Comparison of ENCODE assay signal across 8 mouse cellular contexts in the genomic region with DNA sequence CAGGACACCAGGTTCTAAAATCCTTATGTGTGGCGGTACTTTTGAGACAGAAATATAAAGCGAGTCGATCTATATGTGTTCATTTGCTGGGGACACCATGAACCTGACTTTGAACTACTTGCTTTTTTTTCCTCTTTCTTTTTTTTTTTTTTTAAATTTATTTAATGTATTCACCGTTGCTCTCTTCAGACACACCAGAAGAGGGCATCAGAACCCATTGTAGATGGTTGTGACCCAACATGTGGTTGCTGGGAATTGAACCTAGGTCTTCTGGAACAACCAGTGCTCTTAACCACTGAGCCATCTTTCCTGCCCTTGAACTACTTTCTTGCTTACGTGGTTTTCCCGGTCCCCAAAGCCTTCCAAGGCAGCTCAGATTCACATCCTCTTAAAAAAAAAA. TPM values are rescaled to one million over a fixed set of nuclear protein-coding genes. Genes with fewer than 3 reads are reported as not detected.
DNase-seq lines count a peak whose midpoint lies in the region; ATAC-seq and TF ChIP-seq lines count a peak whose summit lies in the region.

No protein-coding gene starts in this region.

- no peaks in the 10 kb centered on the region for H3K9me3 ChIP-seq in embryonic facial prominence, embryonic 11.5 days (replicated peaks; ENCODE audit: control insufficient read depth, low read length)
- H3K9me3 ChIP-seq in intestine, embryonic 14.5 days (ENCODE audit: control insufficient read depth, low read length), result no peaks in the 10 kb centered on the region
- no peaks in the 10 kb centered on the region for H3K9me3 ChIP-seq in neural tube, embryonic 12.5 days

- no peaks in the 10 kb centered on the region for H3K27me3 ChIP-seq in embryonic facial prominence, embryonic 11.5 days (ENCODE audit: control insufficient read depth, insufficient read depth, low read length)
- H3K27me3 ChIP-seq in intestine, embryonic 14.5 days (replicated peaks; ENCODE audit: control insufficient read depth, insufficient read depth, low read length), result no peaks in the 10 kb centered on the region
- H3K27me3 ChIP-seq in neural tube, embryonic 12.5 days (replicated peaks), result no peaks in the 10 kb centered on the region

- no peaks in the 10 kb centered on the region; the same call in 1 of the 2 replicates for H3K4me1 ChIP-seq in embryonic facial prominence, embryonic 11.5 days (ENCODE audit: control insufficient read depth, insufficient read depth, low read length)
- peaks cover 16% of the 10 kb centered on the region for H3K4me1 ChIP-seq in intestine, embryonic 14.5 days (replicated peaks; ENCODE audit: control insufficient read depth, insufficient read depth, low read length)
- peaks cover 20% of the 10 kb centered on the region for H3K4me1 ChIP-seq in neural tube, embryonic 12.5 days

- TF ChIP-seq CTCF in layer of hippocampus, adult 2 months (conservative IDR thresholded peaks at IDR 0.05), result peak; percentile 58

- no peaks in the 10 kb centered on the region for H3K36me3 ChIP-seq in embryonic facial prominence, embryonic 11.5 days (replicated peaks; ENCODE audit: control insufficient read depth, insufficient read depth, low read depth, low read length)
- peaks cover 10% of the 10 kb centered on the region; the same call in 1 of the 2 replicates for H3K36me3 ChIP-seq in intestine, embryonic 14.5 days (ENCODE audit: control insufficient read depth, insufficient read depth, low read length)
- H3K36me3 ChIP-seq in neural tube, embryonic 12.5 days, result no peaks in the 10 kb centered on the region

- 46% methylated on average over 6 of the region's 6 CpGs for WGBS in embryonic facial prominence, embryonic 11.5 days
- WGBS in intestine, embryonic 14.5 days, result 44% methylated on average over 6 of the region's 6 CpGs
- 47% methylated on average over 6 of the region's 6 CpGs for WGBS in neural tube, embryonic 12.5 days

- H3K9ac ChIP-seq in embryonic facial prominence, embryonic 11.5 days (replicated peaks; ENCODE audit: low read length), result peak overlapping the region; percentile 88
- peak overlapping the region; percentile 62 for H3K9ac ChIP-seq in intestine, embryonic 14.5 days (ENCODE audit: low read length)
- H3K9ac ChIP-seq in neural tube, embryonic 12.5 days, result peak overlapping the region; percentile 92

- ATAC-seq in embryonic facial prominence, embryonic 11.5 days (replicated peaks; ENCODE audit: insufficient number of reproducible peaks, low FRiP score, low TSS enrichment, low read depth), result no peak
- ATAC-seq in intestine, embryonic 14.5 days (replicated peaks; ENCODE audit: low FRiP score, low TSS enrichment, low read depth), result peak; percentile 29; the same call in 1 of the 2 replicates
- no peak for ATAC-seq in neural tube, embryonic 12.5 days (ENCODE audit: low FRiP score, low read depth)
- ATAC-seq in megakaryocyte-erythroid progenitor cell, adult 5-6 weeks (replicated peaks; ENCODE audit: low FRiP score, low TSS enrichment, poor library complexity, severe bottlenecking), result no peak

- H3K4me2 ChIP-seq in embryonic facial prominence, embryonic 11.5 days (ENCODE audit: low read depth, low read length), result peak overlapping the region; percentile 78
- peak overlapping the region; percentile 70 for H3K4me2 ChIP-seq in intestine, embryonic 14.5 days (ENCODE audit: low read length)
- H3K4me2 ChIP-seq in neural tube, embryonic 12.5 days (replicated peaks), result peak overlapping the region; percentile 83

- DNase-seq in layer of hippocampus, adult 2 months (ENCODE audit: low spot score in 2 of 2), result no peak
- no peak for DNase-seq in layer of hippocampus, postnatal 10 days (ENCODE audit: low spot score in 2 of 2)
- peak; percentile 5 for DNase-seq in embryonic facial prominence, embryonic 11.5 days (ENCODE audit: low spot score)
- no peak for DNase-seq in intestine, embryonic 14.5 days (ENCODE audit: low spot score)
- no peak for DNase-seq in left cerebral cortex, postnatal 36 days (ENCODE audit: low spot score in 2 of 2)
- no peak for DNase-seq in adipocyte (ENCODE audit: low spot score)

- peak overlapping the region; percentile 92 for H3K27ac ChIP-seq in layer of hippocampus, adult 2 months
- peak overlapping the region; percentile 47; the same call in 1 of the 2 replicates for H3K27ac ChIP-seq in embryonic facial prominence, embryonic 11.5 days (replicated peaks; ENCODE audit: low read depth, low read length)
- H3K27ac ChIP-seq in intestine, embryonic 14.5 days (ENCODE audit: low read depth), result peak overlapping the region; percentile 69; the same call in 1 of the 2 replicates
- peak overlapping the region; percentile 66; the same call in 1 of the 2 replicates for H3K27ac ChIP-seq in neural tube, embryonic 12.5 days

- intact Hi-C loops in left cerebral cortex, postnatal 36 days (cut with DNase I), result loop anchor here (2.0 to 5.0 kb wide), 2 partner anchors 24 to 80 kb away; a partner anchor contains a TSS

- peak overlapping the region; percentile 85 for H3K4me3 ChIP-seq in layer of hippocampus, adult 2 months
- H3K4me3 ChIP-seq in embryonic facial prominence, embryonic 11.5 days (ENCODE audit: low read depth, low read length), result peak overlapping the region; percentile 95
- H3K4me3 ChIP-seq in intestine, embryonic 14.5 days (ENCODE audit: low read depth, low read length), result peak overlapping the region; percentile 94
- peak overlapping the region; percentile 92 for H3K4me3 ChIP-seq in neural tube, embryonic 12.5 days

RNA-seq across cellular contexts. Expression of a gene that starts 0.5 kb away (rescaled TPM):
- 100 to 1,000 TPM; 409 to 411 TPM for total RNA-seq in layer of hippocampus, adult 2 months (2021)
- 100 to 1,000 TPM; 276 to 287 TPM for total RNA-seq in layer of hippocampus, postnatal 10 days (2021)
- 22.9 and 26.2 TPM in 2 replicates for polyA plus RNA-seq in embryonic facial prominence, embryonic 11.5 days (2014; fragmentation: Nextera tagmentation; extraction: Ambion mirVana)
- 36.0 and 40.7 TPM in 2 replicates for polyA plus RNA-seq in intestine, embryonic 14.5 days (2014; fragmentation: Nextera tagmentation; extraction: Ambion mirVana)
- polyA plus RNA-seq in neural tube, embryonic 12.5 days (2016; fragmentation: Nextera tagmentation; extraction: Ambion mirVana), result 78.9 and 82.1 TPM in 2 replicates
- total RNA-seq in left cerebral cortex, postnatal 36 days (2021), result 100 to 1,000 TPM; 363 to 396 TPM
- total RNA-seq in megakaryocyte-erythroid progenitor cell, adult 5-6 weeks (2014; fragmentation: Nextera tagmentation), result 104 and 107 TPM in 2 replicates
- total RNA-seq in megakaryocyte-erythroid progenitor cell, adult 5-6 weeks (2017), result 27.0 and 35.3 TPM in 2 replicates

RNA-seq across cellular contexts. Expression of a gene that starts 23.2 kb away (rescaled TPM):
- 1 to 10 TPM; 4.4 to 6.1 TPM for total RNA-seq in layer of hippocampus, adult 2 months (2021)
- 10 to 100 TPM; 13.0 to 14.1 TPM for total RNA-seq in layer of hippocampus, postnatal 10 days (2021)
- polyA plus RNA-seq in embryonic facial prominence, embryonic 11.5 days (2014; fragmentation: Nextera tagmentation; extraction: Ambion mirVana), result 245 and 249 TPM in 2 replicates
- 125 and 143 TPM in 2 replicates for polyA plus RNA-seq in intestine, embryonic 14.5 days (2014; fragmentation: Nextera tagmentation; extraction: Ambion mirVana)
- polyA plus RNA-seq in neural tube, embryonic 12.5 days (2016; fragmentation: Nextera tagmentation; extraction: Ambion mirVana), result 183 TPM in 2 replicates
- 1 to 10 TPM; 4.8 to 5.7 TPM for total RNA-seq in left cerebral cortex, postnatal 36 days (2021)
- 74.2 and 79.1 TPM in 2 replicates for total RNA-seq in megakaryocyte-erythroid progenitor cell, adult 5-6 weeks (2014; fragmentation: Nextera tagmentation)
- total RNA-seq in megakaryocyte-erythroid progenitor cell, adult 5-6 weeks (2017), result 77.8 and 78.2 TPM in 2 replicates

RNA-seq across cellular contexts. Expression of a gene that starts 41.0 kb away (rescaled TPM):
- total RNA-seq in layer of hippocampus, adult 2 months (2021), result 10 to 100 TPM; 60.1 to 63.7 TPM
- total RNA-seq in layer of hippocampus, postnatal 10 days (2021), result 10 to 100 TPM; 40.8 to 44.2 TPM
- polyA plus RNA-seq in embryonic facial prominence, embryonic 11.5 days (2014; fragmentation: Nextera tagmentation; extraction: Ambion mirVana), result 49.4 and 52.8 TPM in 2 replicates
- 86.4 and 90.7 TPM in 2 replicates for polyA plus RNA-seq in intestine, embryonic 14.5 days (2014; fragmentation: Nextera tagmentation; extraction: Ambion mirVana)
- polyA plus RNA-seq in neural tube, embryonic 12.5 days (2016; fragmentation: Nextera tagmentation; extraction: Ambion mirVana), result 49.7 and 55.1 TPM in 2 replicates
- total RNA-seq in left cerebral cortex, postnatal 36 days (2021), result 10 to 100 TPM; 41.4 to 54.3 TPM
- total RNA-seq in megakaryocyte-erythroid progenitor cell, adult 5-6 weeks (2014; fragmentation: Nextera tagmentation), result 54.4 and 85.5 TPM in 2 replicates
- total RNA-seq in megakaryocyte-erythroid progenitor cell, adult 5-6 weeks (2017), result 40.5 and 46.3 TPM in 2 replicates

RNA-seq across cellular contexts. Expression of a gene that starts 42.4 kb away (rescaled TPM):
- 10 to 100 TPM; 80.4 to 85.1 TPM for total RNA-seq in layer of hippocampus, adult 2 months (2021)
- 10 to 100 TPM; 74.1 to 77.8 TPM for total RNA-seq in layer of hippocampus, postnatal 10 days (2021)
- polyA plus RNA-seq in embryonic facial prominence, embryonic 11.5 days (2014; fragmentation: Nextera tagmentation; extraction: Ambion mirVana), result 68.6 and 84.7 TPM in 2 replicates
- polyA plus RNA-seq in intestine, embryonic 14.5 days (2014; fragmentation: Nextera tagmentation; extraction: Ambion mirVana), result 100 and 110 TPM in 2 replicates
- 89.9 and 98.4 TPM in 2 replicates for polyA plus RNA-seq in neural tube, embryonic 12.5 days (2016; fragmentation: Nextera tagmentation; extraction: Ambion mirVana)
- 10 to 100 TPM; 61.8 to 74.6 TPM for total RNA-seq in left cerebral cortex, postnatal 36 days (2021)
- total RNA-seq in megakaryocyte-erythroid progenitor cell, adult 5-6 weeks (2014; fragmentation: Nextera tagmentation), result 63.9 and 78.3 TPM in 2 replicates
- 31.3 and 37.6 TPM in 2 replicates for total RNA-seq in megakaryocyte-erythroid progenitor cell, adult 5-6 weeks (2017)

RNA-seq across cellular contexts. Expression of a gene that starts 42.4 kb away (rescaled TPM):
- 10 to 100 TPM; 66.9 to 72.7 TPM for total RNA-seq in layer of hippocampus, adult 2 months (2021)
- 10 to 100 TPM; 61.6 to 62.1 TPM for total RNA-seq in layer of hippocampus, postnatal 10 days (2021)
- 15.9 and 18.2 TPM in 2 replicates for polyA plus RNA-seq in embryonic facial prominence, embryonic 11.5 days (2014; fragmentation: Nextera tagmentation; extraction: Ambion mirVana)
- polyA plus RNA-seq in intestine, embryonic 14.5 days (2014; fragmentation: Nextera tagmentation; extraction: Ambion mirVana), result 21.6 and 24.1 TPM in 2 replicates
- polyA plus RNA-seq in neural tube, embryonic 12.5 days (2016; fragmentation: Nextera tagmentation; extraction: Ambion mirVana), result 41.6 and 44.5 TPM in 2 replicates
- 10 to 100 TPM; 47.4 to 60.0 TPM for total RNA-seq in left cerebral cortex, postnatal 36 days (2021)
- 9.1 and 11.8 TPM in 2 replicates for total RNA-seq in megakaryocyte-erythroid progenitor cell, adult 5-6 weeks (2014; fragmentation: Nextera tagmentation)
- total RNA-seq in megakaryocyte-erythroid progenitor cell, adult 5-6 weeks (2017), result 13.7 and 15.2 TPM in 2 replicates

Comparison
In these comparisons a context has a peak if more than half of its experiments do, and no peak if none do; other contexts are left out.
1. RNA of a gene that starts 23.2 kb away (total RNA-seq): 74.2 to 79.1 TPM in megakaryocyte-erythroid progenitor cell, adult 5-6 weeks; 13.0 to 14.1 TPM in layer of hippocampus, postnatal 10 days, 4.4 to 6.1 TPM in layer of hippocampus, adult 2 months and 4.8 to 5.7 TPM in left cerebral cortex, postnatal 36 days; every median in the first group is over 4 times any median in the second.
2. Peak in every context shown above with its lines, with median percentiles within 50 percentile points of each other: H3K27ac ChIP-seq, H3K4me3 ChIP-seq, H3K4me2 ChIP-seq and H3K9ac ChIP-seq.